ENCODE assay signal across 13 mouse cellular contexts in the genomic region with DNA sequence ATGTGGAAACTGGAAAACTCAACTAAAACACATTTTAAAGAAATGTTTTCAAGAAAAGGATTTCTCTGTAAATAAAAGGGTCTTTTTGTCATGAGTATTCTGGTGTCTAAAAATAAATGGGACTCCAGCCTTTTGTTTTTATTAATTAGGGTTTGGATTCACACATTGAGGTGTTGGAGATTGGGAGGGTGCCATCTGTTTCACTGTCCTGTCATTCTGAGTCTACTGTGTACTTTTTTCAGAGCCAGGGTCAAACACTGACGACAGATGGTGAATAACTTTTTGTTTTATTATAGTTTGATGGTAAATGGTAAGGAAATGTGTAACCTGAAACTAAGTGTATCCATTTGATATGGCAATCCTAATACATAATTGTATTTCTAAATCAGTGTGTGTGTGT.
"Had no signal": no experiment of that assay in that cellular context is flagged by ENCODE, and none has a peak within 500 bp of the region (broad histone marks: within the 10 kb centered on the region; RNA-seq: fewer than 3 reads in every experiment).

No protein-coding gene starts in this region.

- H3K9me3 ChIP-seq: liver, embryonic 13.5 days had no signal

- H3K9ac ChIP-seq: liver, embryonic 13.5 days had no signal

- H3K4me2 ChIP-seq: liver, embryonic 13.5 days; midbrain, embryonic 11.5 days had no signal

- H3K27ac ChIP-seq: left cerebral cortex, adult 2 months; liver, embryonic 13.5 days had no signal

- DNase-seq: kidney, adult 9 months; kidney, postnatal 14 days; kidney, postnatal 4 days; layer of hippocampus, postnatal 36 days; liver, embryonic 13.5 days; lung, adult 2 months; lung, postnatal 14 days; lung, postnatal 4 days; midbrain, embryonic 14.5 days; thymus, adult 18-20 months; thymus, postnatal 36 days had no signal

- H3K4me3 ChIP-seq: left cerebral cortex, adult 2 months; liver, embryonic 13.5 days had no signal

- H3K4me1 ChIP-seq: liver, embryonic 13.5 days had no signal

- H3K27me3 ChIP-seq: liver, embryonic 13.5 days had no signal
